Mouse (Mus musculus) lung, postnatal 0 days (tissue): ENCODE measurements at regions not wholly inside any gene's neighbourhood (a gene's known extent, or its start where the extent isn't known, plus 50 kb on each side); places are given as distances from the start of the nearest gene placed in this dataset.

Experiments used
- ATAC-seq: fragments of 200-750 bp; cut with Nextera tagmentation; 2 replicates; pipeline ENCODE4 v1.8.0; 2017; ENCODE audit warnings: moderate library complexity
- DNase-seq: peaks from one replicate; pipeline ENCODE4 v3.0.0-alpha.2; 2016; ENCODE audit warnings: low spot score
- H3K27ac ChIP-seq: fragments of 300-500 bp; sonication (generic); 2 replicates; pipeline ENCODE4 v1.5.1; 2014; ENCODE audit warnings: antibody characterized with exemption, mild to moderate bottlenecking, low read length, mixed read lengths
- H3K27me3 ChIP-seq: fragments of 300-500 bp; sonication (generic); replicated peaks from 2 replicates; pipeline ENCODE4 v1.6.1; 2014; ENCODE audit warnings: low read length, mixed read lengths; ENCODE audit not compliant: insufficient read depth
- H3K36me3 ChIP-seq: fragments of 300-500 bp; sonication (generic); 2 replicates; pipeline ENCODE4 v1.6.1; 2014; ENCODE audit warnings: low read length, mixed read lengths; ENCODE audit not compliant: insufficient read depth
- H3K4me1 ChIP-seq: fragments of 300-500 bp; sonication (generic); 2 replicates; pipeline ENCODE4 v1.6.1; 2014; ENCODE audit warnings: antibody characterized with exemption, low read depth, low read length, mixed read lengths; ENCODE audit not compliant: insufficient read depth
- H3K4me2 ChIP-seq: fragments of 300-500 bp; sonication (generic); replicated peaks from 2 replicates; pipeline ENCODE4 v1.6.1; 2014; ENCODE audit warnings: low read depth, mild to moderate bottlenecking, low read length, moderate library complexity, mixed read lengths
- H3K4me3 ChIP-seq: fragments of 300-500 bp; sonication (generic); 2 replicates; pipeline ENCODE4 v1.5.1; 2014; ENCODE audit warnings: low read depth, low read length
- H3K9ac ChIP-seq: fragments of 300-500 bp; sonication (generic); replicated peaks from 2 replicates; pipeline ENCODE4 v1.6.1; 2014; ENCODE audit warnings: low read depth, mild to moderate bottlenecking
- H3K9me3 ChIP-seq: fragments of 300-500 bp; sonication (generic); 2 replicates; pipeline ENCODE4 v1.6.1; 2016; ENCODE audit warnings: low read length, mixed read lengths
- CTCF ChIP-seq: IDR thresholded peaks from 2 replicates; pipeline ENCODE4 v1.5.1; 2016; ENCODE audit warnings: antibody characterized with exemption, mild to moderate bottlenecking
- EP300 ChIP-seq: IDR thresholded peaks from 2 replicates; pipeline ENCODE4 v1.6.1; 2016; ENCODE audit warnings: antibody characterized with exemption, mild to moderate bottlenecking, control low read depth
- WGBS: fragments of 180-500 bp; shearing (Covaris S2); extraction: QIAGEN DNeasy Blood & Tissue Kit; methylation state at CpG from one replicate; pipeline ENCODE4 v1.1.7; 2014; 5-methylcytosine and 5-hydroxymethylcytosine counted together

DNA sequence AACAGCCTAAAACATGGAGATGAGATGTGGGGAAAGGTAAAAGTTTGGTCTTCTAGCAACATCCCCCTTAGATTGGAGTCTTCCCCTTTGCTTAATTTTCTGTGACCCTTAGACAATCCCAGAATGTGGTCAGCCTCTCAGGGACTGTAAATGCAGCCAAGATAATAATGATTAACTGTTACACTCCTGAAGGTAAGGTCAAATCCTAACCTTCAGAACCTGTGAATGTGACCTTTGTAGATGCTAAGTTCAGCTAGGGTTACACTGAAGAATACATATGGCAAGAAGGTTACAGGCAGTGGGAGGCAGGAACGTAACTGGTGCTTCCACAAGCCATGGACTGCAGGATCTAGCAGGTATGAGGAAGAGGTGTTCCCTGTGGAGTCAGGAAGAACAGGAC, 1342.2 kb upstream of the A1bg start:
- H3K4me3 ChIP-seq: no peak overlapping the region
- no peak overlapping the region for H3K27ac ChIP-seq
- H3K4me2 ChIP-seq: no peak overlapping the region
- ATAC-seq (no peak), DNase-seq (no peak)
- no peaks in the 10 kb centered on the region for H3K27me3 ChIP-seq
- no peak overlapping the region for H3K9ac ChIP-seq
- no peaks in the 10 kb centered on the region for H3K4me1 ChIP-seq
- WGBS: 83% methylated on average over 1 of the region's 1 CpGs
- H3K9me3 ChIP-seq: no peaks in the 10 kb centered on the region
- no peak for TF ChIP-seq CTCF
- no peak for TF ChIP-seq EP300
- no peaks in the 10 kb centered on the region for H3K36me3 ChIP-seq

- H3K9me3 ChIP-seq: no peaks in the 10 kb centered on the region
- TF ChIP-seq CTCF (no peak), EP300 (no peak)
- no peak overlapping the region for H3K4me3 ChIP-seq
- 74% methylated on average over 1 of the region's 1 CpGs for WGBS
- H3K9ac ChIP-seq: no peak overlapping the region
- no peak overlapping the region for H3K4me2 ChIP-seq
- DNase-seq: no peak
- no peaks in the 10 kb centered on the region for H3K4me1 ChIP-seq
- H3K27ac ChIP-seq: no peak overlapping the region
- no peaks in the 10 kb centered on the region for H3K36me3 ChIP-seq
- no peak for ATAC-seq
- H3K27me3 ChIP-seq: no peaks in the 10 kb centered on the region
Measured at GRCm38 (mm10) chr15:62264183-62264582, 1341.4 kb upstream of the A1bg start.

DNA sequence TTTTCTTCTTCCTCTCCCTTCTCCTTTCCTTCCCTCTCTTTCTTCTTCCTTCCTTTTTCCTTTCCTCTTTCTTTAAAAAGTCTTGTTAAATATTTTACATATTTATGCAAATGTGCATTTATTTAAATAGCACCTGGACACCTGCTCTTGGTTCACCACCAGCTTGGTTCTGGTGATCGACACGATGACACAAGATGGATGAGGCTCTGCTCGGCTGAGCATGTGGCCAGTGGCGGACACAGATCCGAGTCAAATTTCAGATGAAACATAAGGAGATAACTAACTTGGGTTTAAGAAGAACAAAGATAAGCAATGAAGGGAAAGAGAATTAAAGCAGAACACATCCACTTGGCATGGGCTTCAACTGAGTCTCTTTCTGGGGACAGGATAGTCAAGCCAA, 1339.7 kb upstream of the A1bg start:
- ATAC-seq (no peak), DNase-seq (no peak)
- H3K36me3 ChIP-seq: no peaks in the 10 kb centered on the region
- WGBS: 66% methylated on average over 5 of the region's 5 CpGs
- H3K4me3 ChIP-seq: no peak overlapping the region
- no peaks in the 10 kb centered on the region for H3K27me3 ChIP-seq
- H3K27ac ChIP-seq: no peak overlapping the region
- H3K4me2 ChIP-seq: no peak overlapping the region
- TF ChIP-seq CTCF (no peak), EP300 (no peak)
- H3K9ac ChIP-seq: no peak overlapping the region
- H3K4me1 ChIP-seq: no peaks in the 10 kb centered on the region
- no peaks in the 10 kb centered on the region for H3K9me3 ChIP-seq

DNA sequence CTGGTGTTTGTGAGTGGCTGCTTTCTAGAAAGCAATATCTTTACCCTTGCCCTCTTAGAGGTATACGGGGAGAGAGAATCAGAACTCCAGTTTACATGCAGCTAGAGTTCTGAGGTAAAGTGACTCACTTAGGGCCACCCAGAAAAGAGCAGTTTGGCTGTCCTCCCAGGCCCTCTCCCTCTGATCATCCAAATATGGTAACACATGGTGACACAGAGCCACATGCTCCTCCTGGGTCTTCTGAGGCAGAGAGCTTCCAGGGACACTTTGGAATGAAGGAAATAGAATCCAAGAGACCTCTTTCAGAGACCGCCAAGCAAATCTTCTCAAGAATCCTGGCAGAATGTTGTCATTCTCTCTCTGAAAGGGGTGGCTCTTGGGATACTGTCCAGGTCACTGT, 1338.7 kb upstream of the A1bg start:
- Histone ChIP-seq H3K9ac (no peak overlapping the region), H3K4me1 (no peaks in the 10 kb centered on the region), H3K27ac (no peak overlapping the region), H3K4me2 (no peak overlapping the region), H3K27me3 (no peaks in the 10 kb centered on the region), H3K36me3 (no peaks in the 10 kb centered on the region), H3K4me3 (no peak overlapping the region), H3K9me3 (no peaks in the 10 kb centered on the region)
- ATAC-seq: no peak
- DNase-seq: peak; percentile 14
- 63% methylated on average over 2 of the region's 2 CpGs for WGBS
- TF ChIP-seq EP300 (no peak), CTCF (no peak)

DNA sequence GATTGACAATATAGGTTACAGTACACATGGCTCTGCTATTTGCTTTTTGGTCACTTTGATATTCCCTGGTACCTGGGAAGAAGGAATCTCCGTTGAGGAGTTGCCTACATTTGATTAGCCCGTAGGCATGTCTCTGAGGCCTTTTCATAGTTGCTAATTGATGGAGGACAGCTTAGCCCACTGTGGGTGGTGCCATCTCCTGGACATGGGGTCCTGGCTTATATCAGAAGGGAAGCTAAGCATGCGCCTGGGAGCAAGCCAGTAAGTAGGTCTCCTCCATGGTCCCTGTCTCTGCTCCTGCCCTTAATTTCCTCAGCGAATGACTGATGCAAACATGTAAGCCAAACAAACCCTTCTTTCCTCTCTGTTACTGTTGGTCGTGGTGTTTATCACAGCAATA, 1335.8 kb upstream of the A1bg start:
- no peaks in the 10 kb centered on the region for H3K9me3 ChIP-seq
- H3K4me2 ChIP-seq: no peak overlapping the region
- ATAC-seq (no peak), DNase-seq (no peak)
- TF ChIP-seq CTCF (no peak), EP300 (no peak)
- H3K36me3 ChIP-seq: no peaks in the 10 kb centered on the region
- no peaks in the 10 kb centered on the region for H3K27me3 ChIP-seq
- no peak overlapping the region for H3K4me3 ChIP-seq
- H3K9ac ChIP-seq: no peak overlapping the region
- 75% methylated on average over 5 of the region's 5 CpGs for WGBS
- H3K27ac ChIP-seq: no peak overlapping the region
- H3K4me1 ChIP-seq: no peaks in the 10 kb centered on the region

GRCm38 (mm10) chr15:62257955-62258354, 1335.1 kb upstream of the A1bg start:
- Histone ChIP-seq H3K27me3 (no peaks in the 10 kb centered on the region), H3K4me2 (no peak overlapping the region), H3K9me3 (no peaks in the 10 kb centered on the region), H3K27ac (no peak overlapping the region), H3K36me3 (no peaks in the 10 kb centered on the region), H3K9ac (no peak overlapping the region), H3K4me1 (no peaks in the 10 kb centered on the region), H3K4me3 (no peak overlapping the region)
- 35% methylated on average over 3 of the region's 3 CpGs for WGBS
- peak; percentile 33 for DNase-seq
- ATAC-seq: peak; percentile 77
- no peak for TF ChIP-seq EP300
- TF ChIP-seq CTCF: no peak

GRCm38 (mm10) chr15:62257110-62257667, 1334.4 kb upstream of the A1bg start:
- DNase-seq (no peak), ATAC-seq (no peak)
- H3K9ac ChIP-seq: no peak overlapping the region
- no peaks in the 10 kb centered on the region for H3K36me3 ChIP-seq
- H3K27ac ChIP-seq: no peak overlapping the region
- no peaks in the 10 kb centered on the region for H3K27me3 ChIP-seq
- no peaks in the 10 kb centered on the region for H3K4me1 ChIP-seq
- no peak overlapping the region for H3K4me2 ChIP-seq
- WGBS: 84% methylated on average over 1 of the region's 1 CpGs
- no peak overlapping the region for H3K4me3 ChIP-seq
- no peak for TF ChIP-seq CTCF
- no peak for TF ChIP-seq EP300
- H3K9me3 ChIP-seq: no peaks in the 10 kb centered on the region
